Mouse (Mus musculus) heart, postnatal 0 days (tissue): ENCODE measurements around the gene Heatr5a.

Experiments
- CTCF ChIP-seq: IDR thresholded peaks from 2 replicates; pipeline ENCODE4 v1.5.1; 2016; ENCODE audit warnings: antibody characterized with exemption, control low read depth, low read depth
- EP300 ChIP-seq: IDR thresholded peaks from 2 replicates; pipeline ENCODE4 v1.6.1; 2016; ENCODE audit warnings: antibody characterized with exemption, low read depth

DNA sequence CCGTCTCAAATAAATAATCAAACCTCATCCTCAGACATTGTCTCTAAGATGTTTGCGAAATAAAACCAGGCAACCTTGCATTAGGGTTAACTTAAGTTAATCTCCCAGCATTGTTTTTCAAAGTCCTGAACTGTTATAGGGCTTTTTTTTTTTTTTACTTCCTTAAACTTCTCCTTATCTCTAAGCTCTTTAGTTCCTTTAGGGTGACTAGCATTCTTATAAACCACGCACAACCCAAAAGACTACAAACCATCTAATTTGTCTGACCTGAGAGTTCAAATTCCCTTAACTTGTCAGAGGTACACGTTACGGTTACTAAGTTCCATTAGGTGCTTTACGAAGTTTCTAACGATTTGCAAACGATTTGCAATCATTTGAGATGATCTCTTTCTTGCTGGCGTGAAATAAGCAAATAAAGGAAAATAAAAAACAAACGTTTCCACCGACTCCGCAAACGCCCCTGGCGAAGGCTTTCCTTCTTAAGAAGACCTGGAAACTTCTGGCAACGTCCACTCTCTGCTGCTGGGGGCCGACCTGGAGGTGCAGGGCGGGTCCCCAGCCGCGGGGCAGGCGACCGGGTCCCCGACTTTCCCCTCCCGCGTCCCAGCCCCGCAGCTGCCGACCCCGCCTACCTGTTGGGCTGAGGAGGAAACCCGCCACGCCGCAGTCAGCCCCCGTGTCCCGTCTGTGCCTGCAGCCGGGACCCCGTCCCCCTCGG lies 610 bp downstream of the Heatr5a start:
- TF ChIP-seq CTCF (no peak), EP300 (no peak)
